ENCODE assay signal across 14 mouse cellular contexts in genomic region chr9:58490391-58490790, GRCm38 (mm10). TPM values are rescaled to one million over a fixed set of nuclear protein-coding genes. Genes with fewer than 3 reads are reported as not detected.
DNase-seq lines count a peak whose midpoint lies in the region; ATAC-seq and TF ChIP-seq lines count a peak whose summit lies in the region.
"Had no signal": no experiment of that assay in that cellular context is flagged by ENCODE, and none has a peak within 500 bp of the region (broad histone marks: within the 10 kb centered on the region; RNA-seq: fewer than 3 reads in every experiment).

No protein-coding gene starts in this region.

- ATAC-seq in neural tube, embryonic 11.5 days (ENCODE audit: insufficient read depth, low FRiP score, low TSS enrichment): no peak
- no peak for ATAC-seq in forebrain, embryonic 15.5 days (replicated peaks)
- ATAC-seq in limb, embryonic 15.5 days (ENCODE audit: insufficient number of reproducible peaks, low FRiP score, low TSS enrichment, low read depth): no peak
- ATAC-seq: intestine, postnatal 0 days had no signal

- H3K4me3 ChIP-seq in neural tube, embryonic 11.5 days (ENCODE audit: low read depth, low read length): no peak overlapping the region
- H3K4me3 ChIP-seq in forebrain, embryonic 15.5 days: peak overlapping the region; percentile 72
- peak overlapping the region; percentile 73; the same call in 1 of the 2 replicates for H3K4me3 ChIP-seq in limb, embryonic 15.5 days
- peak overlapping the region; percentile 71 for H3K4me3 ChIP-seq in olfactory bulb, adult 2 months (ENCODE audit: insufficient read depth, low read depth, low read length)
- H3K4me3 ChIP-seq: erythroblast, embryonic 14.5 days had no signal

- H3K9me3 ChIP-seq in neural tube, embryonic 11.5 days (ENCODE audit: control insufficient read depth, low read length): no peaks in the 10 kb centered on the region
- no peaks in the 10 kb centered on the region for H3K9me3 ChIP-seq in forebrain, embryonic 15.5 days
- no peaks in the 10 kb centered on the region for H3K9me3 ChIP-seq in limb, embryonic 15.5 days
- H3K9me3 ChIP-seq: heart, embryonic 12.5 days had no signal

- DNase-seq in neural tube, embryonic 11.5 days (ENCODE audit: low spot score): no peak
- DNase-seq in neural tube, embryonic 10.5 days (ENCODE audit: extremely low spot score, low spot score): no peak
- DNase-seq in urinary bladder, postnatal 4 days (ENCODE audit: low spot score in 2 of 2): no peak
- DNase-seq in urinary bladder, postnatal 10 days (ENCODE audit: low spot score): no peak
- DNase-seq in layer of hippocampus, postnatal 10 days (ENCODE audit: low spot score in 2 of 2): no peak
- DNase-seq: adrenal gland, adult 8-10 months; layer of hippocampus, adult 9-11 months had no signal

- H3K27me3 ChIP-seq in neural tube, embryonic 11.5 days (ENCODE audit: control insufficient read depth, insufficient read depth, low read length): peaks cover 24% of the 10 kb centered on the region
- H3K27me3 ChIP-seq in forebrain, embryonic 15.5 days: no peaks in the 10 kb centered on the region
- peaks cover 11% of the 10 kb centered on the region for H3K27me3 ChIP-seq in limb, embryonic 15.5 days

- no peak for TF ChIP-seq POLR2A in olfactory bulb, adult 2 months (IDR thresholded peaks at IDR 0.05; ENCODE audit: insufficient read depth, low read depth, low read length)

- no peak overlapping the region for H3K9ac ChIP-seq in neural tube, embryonic 11.5 days (ENCODE audit: low read length)
- H3K9ac ChIP-seq in forebrain, embryonic 15.5 days (replicated peaks): peak overlapping the region; percentile 81; the same call in 1 of the 2 replicates
- H3K9ac ChIP-seq in limb, embryonic 15.5 days: no peak overlapping the region

- no peak for TF ChIP-seq CTCF in olfactory bulb, adult 2 months (IDR thresholded peaks at IDR 0.05; ENCODE audit: insufficient read depth, low read depth, low read length)

- peaks cover 11% of the 10 kb centered on the region for H3K4me1 ChIP-seq in neural tube, embryonic 11.5 days (ENCODE audit: control insufficient read depth, insufficient read depth, low read length)
- H3K4me1 ChIP-seq in forebrain, embryonic 15.5 days: peaks cover 37% of the 10 kb centered on the region
- peaks cover 37% of the 10 kb centered on the region for H3K4me1 ChIP-seq in limb, embryonic 15.5 days
- H3K4me1 ChIP-seq in olfactory bulb, adult 2 months (ENCODE audit: control insufficient read depth, insufficient read depth, low read length): peaks cover 48% of the 10 kb centered on the region

- peak overlapping the region; percentile 99; the same call in 1 of the 2 replicates for H3K4me2 ChIP-seq in neural tube, embryonic 11.5 days (ENCODE audit: low read depth)
- H3K4me2 ChIP-seq in forebrain, embryonic 15.5 days (replicated peaks): peak overlapping the region; percentile 96
- peak overlapping the region; percentile 93 for H3K4me2 ChIP-seq in limb, embryonic 15.5 days

- WGBS in neural tube, embryonic 11.5 days: 80% methylated on average over 2 of the region's 2 CpGs
- WGBS in forebrain, embryonic 15.5 days: 64% methylated on average over 2 of the region's 2 CpGs
- 73% methylated on average over 2 of the region's 2 CpGs for WGBS in limb, embryonic 15.5 days
- WGBS in olfactory bulb, adult 2 months: 32% methylated on average over 2 of the region's 2 CpGs

- no peaks in the 10 kb centered on the region for H3K36me3 ChIP-seq in neural tube, embryonic 11.5 days (ENCODE audit: control insufficient read depth, insufficient read depth, low read length)
- no peaks in the 10 kb centered on the region for H3K36me3 ChIP-seq in forebrain, embryonic 15.5 days
- no peaks in the 10 kb centered on the region for H3K36me3 ChIP-seq in limb, embryonic 15.5 days
- H3K36me3 ChIP-seq: heart, embryonic 12.5 days had no signal

- H3K27ac ChIP-seq in neural tube, embryonic 11.5 days (ENCODE audit: low read depth, low read length): no peak overlapping the region
- no peak overlapping the region for H3K27ac ChIP-seq in forebrain, embryonic 15.5 days (replicated peaks)
- H3K27ac ChIP-seq in limb, embryonic 15.5 days: no peak overlapping the region
- H3K27ac ChIP-seq in olfactory bulb, adult 2 months (ENCODE audit: insufficient read depth, low read depth, low read length): no peak overlapping the region

RNA-seq across cellular contexts. Expression of gene Insyn1, which starts 2.0 kb away (rescaled TPM):
- polyA plus RNA-seq in neural tube, embryonic 11.5 days (2014; fragmentation: Nextera tagmentation; extraction: Ambion mirVana): 2.6 and 3.5 TPM in 2 replicates
- 6.7 and 7.7 TPM in 2 replicates for polyA plus RNA-seq in forebrain, embryonic 15.5 days (2015; fragmentation: Nextera tagmentation; extraction: Ambion mirVana)
- 2.9 and 3.2 TPM in 2 replicates for polyA plus RNA-seq in limb, embryonic 15.5 days (2015; fragmentation: Nextera tagmentation; extraction: Ambion mirVana)
- not detected in 2 replicates for polyA plus RNA-seq in olfactory bulb, adult 2 months (2012; ENCODE audit: insufficient read depth, insufficient read length, low replicate concordance, missing spikeins)
- 100 to 1,000 TPM; 145 TPM for total RNA-seq in layer of hippocampus, postnatal 10 days (2021)
- total RNA-seq: megakaryocyte progenitor cell, adult 5-6 weeks had no signal
- polyA plus RNA-seq: erythroblast, embryonic 14.5 days had no signal
